Mouse (Mus musculus): ENCODE results near the gene Srsf3. TPM values are rescaled to one million over a fixed set of nuclear protein-coding genes. Genes with fewer than 3 reads are reported as not detected.

The Srsf3 gene
- polyA plus RNA-seq, 1 experiment from 2014 or later: 425 TPM

DNA sequence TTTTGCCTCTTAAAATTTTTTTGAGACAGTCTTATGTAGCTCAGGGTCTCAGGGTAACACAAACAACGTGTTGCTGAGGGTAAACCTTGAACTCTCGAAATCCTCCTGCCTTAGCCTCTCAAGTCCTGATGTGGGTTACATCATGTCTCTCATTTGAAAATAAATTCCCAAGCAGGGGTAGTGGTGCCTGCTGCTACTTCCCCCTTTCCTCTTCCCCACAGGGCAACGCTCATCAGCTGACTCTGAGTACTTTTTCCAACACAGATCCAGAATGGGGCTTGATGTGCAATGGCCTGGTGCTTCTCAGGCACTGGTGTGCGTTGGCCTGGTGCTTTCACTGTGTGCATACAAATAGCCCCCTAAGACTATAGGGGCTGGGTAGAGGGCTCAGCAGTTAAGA lies 23.2 kb upstream of the Srsf3 start:
- WGBS: 91% methylated on average over 4 of the region's 4 CpGs
- Histone ChIP-seq H3K4me3 (ENCODE audit: low read depth, low read length) (no peak overlapping the region), H3K36me3 (ENCODE audit: control insufficient read depth, insufficient read depth, low read length) (no peaks in the 10 kb centered on the region), H3K9ac (ENCODE audit: low read depth, low read length) (no peak overlapping the region), H3K4me1 (ENCODE audit: control insufficient read depth, insufficient read depth, low read length) (peaks cover 21% of the 10 kb centered on the region), H3K4me2 (ENCODE audit: low read length) (no peak overlapping the region), H3K9me3 (replicated peaks; ENCODE audit: control insufficient read depth, low read length, poor library complexity, severe bottlenecking) (no peaks in the 10 kb centered on the region), H3K27ac (ENCODE audit: low read length) (no peak overlapping the region), H3K27me3 (ENCODE audit: control insufficient read depth, insufficient read depth, low read depth, low read length) (no peaks in the 10 kb centered on the region)
- ATAC-seq: no peak

DNA sequence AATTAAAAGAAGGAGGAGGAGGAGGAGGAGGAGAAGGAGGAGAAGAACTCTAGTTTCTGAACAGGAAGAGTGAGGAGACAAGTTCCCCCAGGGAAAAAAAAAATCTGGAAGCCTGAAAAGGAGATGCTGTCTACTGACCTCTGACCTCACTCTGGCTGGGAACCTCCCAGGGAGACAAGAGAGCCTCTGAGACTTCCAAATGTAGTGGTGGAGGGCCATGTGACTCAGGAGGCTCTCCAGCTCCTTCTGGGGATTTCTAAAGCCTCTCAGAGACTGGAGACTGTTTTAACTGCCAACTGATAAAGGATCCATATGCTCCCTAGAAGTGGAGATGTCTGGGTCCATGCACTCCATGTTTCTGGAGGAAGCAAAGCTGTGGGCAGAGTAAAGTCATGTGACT lies 18.2 kb upstream of the Srsf3 start:
- Histone ChIP-seq H3K4me3 (ENCODE audit: low read depth, low read length) (no peak overlapping the region), H3K4me1 (ENCODE audit: control insufficient read depth, insufficient read depth, low read length) (no peaks in the 10 kb centered on the region), H3K27ac (ENCODE audit: low read length) (no peak overlapping the region), H3K4me2 (ENCODE audit: low read length) (no peak overlapping the region), H3K36me3 (ENCODE audit: control insufficient read depth, insufficient read depth, low read length) (no peaks in the 10 kb centered on the region), H3K9me3 (replicated peaks; ENCODE audit: control insufficient read depth, low read length, poor library complexity, severe bottlenecking) (no peaks in the 10 kb centered on the region), H3K9ac (ENCODE audit: low read depth, low read length) (no peak overlapping the region), H3K27me3 (ENCODE audit: control insufficient read depth, insufficient read depth, low read depth, low read length) (no peaks in the 10 kb centered on the region)
- ATAC-seq: no peak

DNA sequence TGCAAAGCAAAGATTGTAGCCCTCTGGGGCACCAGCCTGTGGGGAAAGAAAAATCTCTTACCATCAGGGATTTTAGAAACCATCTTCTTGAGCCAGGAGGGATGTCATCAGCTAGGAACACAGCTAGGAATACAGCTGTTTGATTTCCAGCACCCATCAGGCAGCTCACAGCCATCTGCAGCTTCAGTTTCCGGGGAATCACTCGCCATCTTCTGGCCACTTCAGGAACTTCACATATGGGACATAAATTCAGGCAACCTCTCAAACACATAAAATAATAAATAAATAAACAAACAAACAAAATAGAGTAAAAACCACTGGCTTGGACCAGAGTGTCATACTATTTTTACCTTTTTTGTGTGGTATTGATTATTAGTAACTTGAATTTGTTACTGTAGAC lies 16.8 kb upstream of the Srsf3 start:
- H3K4me2 ChIP-seq (ENCODE audit: low read length): no peak overlapping the region
- 23% methylated on average over 2 of the region's 2 CpGs for WGBS
- H3K9me3 ChIP-seq (replicated peaks; ENCODE audit: control insufficient read depth, low read length, poor library complexity, severe bottlenecking): no peaks in the 10 kb centered on the region
- no peak for ATAC-seq
- H3K4me1 ChIP-seq (ENCODE audit: control insufficient read depth, insufficient read depth, low read length): no peaks in the 10 kb centered on the region
- H3K4me3 ChIP-seq (ENCODE audit: low read depth, low read length): no peak overlapping the region
- H3K9ac ChIP-seq (ENCODE audit: low read depth, low read length): no peak overlapping the region
- H3K36me3 ChIP-seq (ENCODE audit: control insufficient read depth, insufficient read depth, low read length): no peaks in the 10 kb centered on the region
- no peak overlapping the region for H3K27ac ChIP-seq (ENCODE audit: low read length)
- no peaks in the 10 kb centered on the region for H3K27me3 ChIP-seq (ENCODE audit: control insufficient read depth, insufficient read depth, low read depth, low read length)

DNA sequence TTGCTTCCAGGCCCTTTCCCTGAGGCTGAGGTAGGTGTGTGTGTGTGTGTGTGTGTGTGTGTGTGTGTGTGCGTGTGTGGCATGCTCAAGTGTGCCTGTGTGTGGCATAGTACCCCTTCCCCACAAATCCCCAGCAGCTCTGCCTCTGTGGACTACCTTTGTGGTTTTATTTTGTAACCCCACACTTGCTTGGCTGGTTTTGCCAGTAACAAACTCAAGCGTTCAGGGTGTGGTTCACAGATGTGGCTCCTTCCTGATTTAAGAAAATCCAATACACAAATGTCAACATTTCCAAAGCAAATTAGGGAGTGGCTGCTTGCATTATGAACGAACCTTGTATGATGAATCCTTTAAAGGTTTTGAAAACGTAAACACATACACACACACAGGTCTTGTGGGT lies 15.7 kb upstream of the Srsf3 start:
- WGBS: 87% methylated on average over 4 of the region's 4 CpGs
- Histone ChIP-seq H3K27me3 (ENCODE audit: control insufficient read depth, insufficient read depth, low read depth, low read length) (no peaks in the 10 kb centered on the region), H3K9me3 (replicated peaks; ENCODE audit: control insufficient read depth, low read length, poor library complexity, severe bottlenecking) (no peaks in the 10 kb centered on the region), H3K4me2 (ENCODE audit: low read length) (no peak overlapping the region), H3K27ac (ENCODE audit: low read length) (no peak overlapping the region), H3K9ac (ENCODE audit: low read depth, low read length) (no peak overlapping the region), H3K4me3 (ENCODE audit: low read depth, low read length) (no peak overlapping the region), H3K36me3 (ENCODE audit: control insufficient read depth, insufficient read depth, low read length) (no peaks in the 10 kb centered on the region), H3K4me1 (ENCODE audit: control insufficient read depth, insufficient read depth, low read length) (no peaks in the 10 kb centered on the region)
- ATAC-seq: no peak

DNA sequence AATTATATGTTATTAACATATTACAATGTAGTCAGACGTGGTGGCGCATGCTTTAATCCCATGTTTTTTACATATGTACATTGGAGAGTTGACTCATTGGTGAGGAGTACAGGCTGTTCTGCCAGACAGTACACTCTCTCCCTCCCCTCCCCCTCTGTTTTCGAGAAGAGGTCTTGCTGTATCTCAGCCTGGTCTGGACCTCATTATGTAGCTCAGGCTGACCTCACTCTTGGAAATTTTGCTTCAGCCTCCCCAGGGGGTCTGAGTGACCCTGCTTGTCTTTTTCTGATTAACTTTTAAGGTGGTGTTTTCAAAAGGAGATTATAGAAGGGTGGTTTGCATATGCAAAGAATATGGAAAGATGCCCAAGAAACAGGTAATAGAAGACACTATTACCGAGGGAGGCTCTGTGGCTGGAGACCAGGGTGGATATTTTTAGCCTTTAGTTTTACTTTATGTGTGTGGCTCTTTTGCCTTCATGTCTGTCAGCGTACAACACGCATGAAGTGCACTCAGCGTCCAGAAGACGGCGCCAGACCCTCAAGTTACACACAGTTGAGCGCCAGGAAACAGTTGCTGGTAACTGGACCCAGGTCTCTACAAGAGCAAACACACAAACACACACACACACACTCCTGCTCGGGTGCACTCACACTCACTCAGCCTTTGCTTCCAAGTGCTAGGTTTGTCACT lies 14.0 kb upstream of the Srsf3 start:
- no peak overlapping the region for H3K4me3 ChIP-seq (ENCODE audit: low read depth, low read length)
- no peaks in the 10 kb centered on the region for H3K27me3 ChIP-seq (ENCODE audit: control insufficient read depth, insufficient read depth, low read depth, low read length)
- no peaks in the 10 kb centered on the region for H3K36me3 ChIP-seq (ENCODE audit: control insufficient read depth, insufficient read depth, low read length)
- no peak overlapping the region for H3K27ac ChIP-seq (ENCODE audit: low read length)
- H3K4me1 ChIP-seq (ENCODE audit: control insufficient read depth, insufficient read depth, low read length): no peaks in the 10 kb centered on the region
- H3K4me2 ChIP-seq (ENCODE audit: low read length): no peak overlapping the region
- no peaks in the 10 kb centered on the region for H3K9me3 ChIP-seq (replicated peaks; ENCODE audit: control insufficient read depth, low read length, poor library complexity, severe bottlenecking)
- ATAC-seq: no peak
- 56% methylated on average over 11 of the region's 11 CpGs for WGBS
- H3K9ac ChIP-seq (ENCODE audit: low read depth, low read length): no peak overlapping the region

DNA sequence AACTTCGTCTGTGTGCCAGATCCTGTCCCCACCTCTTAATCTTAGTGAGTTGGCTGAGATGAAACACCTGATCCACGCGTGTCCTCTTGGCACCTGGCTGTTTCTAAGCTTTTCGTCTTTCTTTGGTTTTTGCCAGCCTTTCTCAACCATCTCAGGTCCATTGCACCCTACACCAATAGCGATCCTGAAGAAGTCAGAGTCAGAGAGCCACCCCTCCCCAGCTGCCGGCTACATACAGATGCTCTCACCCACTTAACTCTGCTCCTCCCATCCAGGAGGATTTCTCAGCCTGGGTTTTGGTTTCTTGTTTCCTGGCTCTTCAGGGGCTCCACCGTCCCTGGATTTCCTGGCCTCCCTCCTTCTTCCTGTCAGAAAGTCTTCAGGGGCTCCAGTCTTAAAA lies 13.0 kb upstream of the Srsf3 start:
- ATAC-seq: no peak
- no peak overlapping the region for H3K27ac ChIP-seq (ENCODE audit: low read length)

DNA sequence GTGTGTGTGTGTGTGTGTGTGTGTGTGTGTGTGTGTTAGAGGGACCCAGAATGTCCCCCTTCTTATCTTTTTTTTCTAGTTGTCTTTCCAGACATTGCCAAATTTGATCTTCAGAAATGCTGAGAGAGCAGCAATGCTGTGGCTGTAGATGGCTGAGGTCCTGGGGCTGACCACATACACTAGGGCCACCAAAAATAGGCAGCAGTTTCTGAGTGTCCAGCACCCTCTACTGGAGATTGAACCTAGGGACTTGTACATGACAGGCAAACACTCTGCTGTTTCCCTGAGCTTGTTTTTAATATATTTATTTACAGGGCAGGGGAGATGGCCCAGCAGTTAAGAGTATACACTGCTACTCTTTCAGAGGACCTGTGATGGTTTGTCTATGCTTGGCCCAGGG lies 12.0 kb upstream of the Srsf3 start:
- ATAC-seq: no peak
- no peaks in the 10 kb centered on the region for H3K4me1 ChIP-seq (ENCODE audit: control insufficient read depth, insufficient read depth, low read length)
- no peak overlapping the region for H3K27ac ChIP-seq (ENCODE audit: low read length)
- H3K9me3 ChIP-seq (replicated peaks; ENCODE audit: control insufficient read depth, low read length, poor library complexity, severe bottlenecking): no peaks in the 10 kb centered on the region
- no peaks in the 10 kb centered on the region for H3K36me3 ChIP-seq (ENCODE audit: control insufficient read depth, insufficient read depth, low read length)
- no peak overlapping the region for H3K4me2 ChIP-seq (ENCODE audit: low read length)
- no peak overlapping the region for H3K4me3 ChIP-seq (ENCODE audit: low read depth, low read length)
- H3K27me3 ChIP-seq (ENCODE audit: control insufficient read depth, insufficient read depth, low read depth, low read length): no peaks in the 10 kb centered on the region
- no peak overlapping the region for H3K9ac ChIP-seq (ENCODE audit: low read depth, low read length)

More for the DNA sequence above, 13.0 kb upstream of the Srsf3 start:
- Histone ChIP-seq H3K4me1 (ENCODE audit: control insufficient read depth, insufficient read depth, low read length) (no peaks in the 10 kb centered on the region), H3K4me2 (ENCODE audit: low read length) (no peak overlapping the region), H3K4me3 (ENCODE audit: low read depth, low read length) (no peak overlapping the region), H3K36me3 (ENCODE audit: control insufficient read depth, insufficient read depth, low read length) (no peaks in the 10 kb centered on the region), H3K9ac (ENCODE audit: low read depth, low read length) (no peak overlapping the region), H3K27me3 (ENCODE audit: control insufficient read depth, insufficient read depth, low read depth, low read length) (no peaks in the 10 kb centered on the region), H3K9me3 (replicated peaks; ENCODE audit: control insufficient read depth, low read length, poor library complexity, severe bottlenecking) (no peaks in the 10 kb centered on the region)
- WGBS: 83% methylated on average over 7 of the region's 7 CpGs

DNA sequence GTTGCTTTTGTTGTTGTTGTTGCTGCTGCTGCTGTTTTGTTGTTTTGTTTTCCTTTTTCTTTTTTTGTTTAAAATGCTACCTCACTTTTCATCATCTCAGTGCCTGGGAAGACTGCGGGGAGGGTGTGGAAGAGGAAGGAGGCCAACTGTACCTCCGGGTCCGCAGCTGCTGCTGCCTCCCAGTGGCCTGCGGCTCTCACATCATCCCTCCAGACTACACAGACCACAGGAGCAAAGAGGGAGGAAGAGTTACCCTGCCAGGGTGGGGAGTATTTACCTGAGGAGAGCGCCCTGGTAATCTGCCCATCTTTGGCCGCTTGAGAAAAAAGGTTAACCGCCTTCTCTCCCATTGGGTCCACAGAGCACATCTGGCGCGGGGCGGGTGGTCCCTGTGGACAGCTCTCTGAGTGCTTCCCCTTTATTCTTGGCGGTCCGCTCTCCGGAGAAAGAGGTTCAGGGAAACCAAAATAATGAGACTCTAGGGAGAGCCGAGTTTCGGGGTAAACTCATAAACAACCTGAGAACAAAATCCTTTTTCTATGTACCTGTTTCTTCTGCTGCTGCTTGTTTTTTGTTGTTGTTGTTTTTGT lies 10.1 kb upstream of the Srsf3 start:
- WGBS: 18% methylated on average over 15 of the region's 15 CpGs
- Histone ChIP-seq H3K27me3 (ENCODE audit: control insufficient read depth, insufficient read depth, low read depth, low read length) (no peaks in the 10 kb centered on the region), H3K36me3 (ENCODE audit: control insufficient read depth, insufficient read depth, low read length) (no peaks in the 10 kb centered on the region), H3K4me3 (ENCODE audit: low read depth, low read length) (no peak overlapping the region), H3K4me1 (ENCODE audit: control insufficient read depth, insufficient read depth, low read length) (no peaks in the 10 kb centered on the region), H3K9me3 (replicated peaks; ENCODE audit: control insufficient read depth, low read length, poor library complexity, severe bottlenecking) (no peaks in the 10 kb centered on the region), H3K9ac (ENCODE audit: low read depth, low read length) (no peak overlapping the region), H3K4me2 (ENCODE audit: low read length) (no peak overlapping the region), H3K27ac (ENCODE audit: low read length) (no peak overlapping the region)
- ATAC-seq: no peak

DNA sequence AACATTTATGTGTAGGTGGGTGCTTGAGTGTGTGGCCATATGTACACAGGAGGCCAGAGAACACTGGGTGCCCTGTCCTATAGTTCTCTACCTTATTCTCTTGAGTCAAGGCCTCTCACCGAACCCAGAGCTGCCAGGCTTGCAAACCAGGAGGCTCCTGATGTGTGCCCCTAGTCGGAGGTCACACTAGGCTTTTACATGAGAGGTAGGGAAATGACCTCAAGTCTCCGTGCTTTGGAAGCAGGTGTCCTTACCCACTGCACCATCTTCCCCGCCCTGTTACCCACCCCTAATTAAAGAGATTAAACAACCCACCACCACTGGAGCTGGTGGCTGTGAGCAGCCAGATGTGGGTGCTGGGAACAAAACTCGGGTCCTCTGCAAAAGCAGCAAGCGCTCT lies 9.1 kb upstream of the Srsf3 start:
- H3K27me3 ChIP-seq (ENCODE audit: control insufficient read depth, insufficient read depth, low read depth, low read length): no peaks in the 10 kb centered on the region
- H3K4me1 ChIP-seq (ENCODE audit: control insufficient read depth, insufficient read depth, low read length): no peaks in the 10 kb centered on the region
- no peaks in the 10 kb centered on the region for H3K36me3 ChIP-seq (ENCODE audit: control insufficient read depth, insufficient read depth, low read length)
- H3K27ac ChIP-seq (ENCODE audit: low read length): no peak overlapping the region
- no peak overlapping the region for H3K4me2 ChIP-seq (ENCODE audit: low read length)
- WGBS: 90% methylated on average over 6 of the region's 6 CpGs
- no peak overlapping the region for H3K4me3 ChIP-seq (ENCODE audit: low read depth, low read length)
- no peak overlapping the region for H3K9ac ChIP-seq (ENCODE audit: low read depth, low read length)
- no peak for ATAC-seq
- no peaks in the 10 kb centered on the region for H3K9me3 ChIP-seq (replicated peaks; ENCODE audit: control insufficient read depth, low read length, poor library complexity, severe bottlenecking)

All from midbrain, embryonic 16.5 days (tissue).